Mouse (Mus musculus): ENCODE data around the gene Fgfr2.

- no peak for TF ChIP-seq CTCF (IDR thresholded peaks at IDR 0.05; ENCODE audit: control insufficient read depth, insufficient read depth, insufficient read length)
- no peak for TF ChIP-seq USF1 (IDR thresholded peaks at IDR 0.05; ENCODE audit: low read depth)
- TF ChIP-seq MAX (IDR thresholded peaks at IDR 0.05) = no peak
Measured at GRCm38 (mm10) chr7:130503006-130503405, 2620.1 kb downstream of the Fgfr2 start.
